Mouse (Mus musculus) cerebellum, adult 11-12 months (tissue): ENCODE data around the gene Aadacl3.

Source experiments
- DNase-seq: peaks from one replicate; pipeline ENCODE4 v3.0.0; 2022

The Aadacl3 gene

DNA sequence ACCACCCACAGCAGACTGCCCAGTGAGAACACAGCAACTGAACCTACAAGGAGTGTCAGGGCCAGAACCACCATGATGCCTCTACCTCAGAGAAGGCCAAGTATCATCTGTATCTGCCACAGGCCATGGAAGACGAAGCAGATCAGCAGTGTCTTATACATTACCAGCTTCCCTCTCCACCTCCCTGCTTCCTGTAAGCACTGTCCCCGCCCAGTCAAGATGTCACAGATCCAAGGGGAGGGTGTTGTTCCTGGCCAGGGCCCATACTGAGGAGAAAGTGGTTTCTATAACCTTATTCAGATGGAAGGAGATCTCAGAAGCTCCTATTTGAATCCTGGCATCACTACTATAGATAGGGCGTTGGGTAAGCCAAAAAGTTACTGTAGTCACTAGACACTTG, at the start of gene Aadacl3:
Gene Aadacl3, minus strand, starts transcription at position 101 of the 400 bp plus-strand sequence.
- DNase-seq, result no peak

GRCm38 (mm10) chr4:144506518-144506917, 43.0 kb upstream of the Aadacl3 start:
- DNase-seq, result no peak

GRCm38 (mm10) chr4:144493331-144493730, 29.8 kb upstream of the Aadacl3 start:
- no peak for DNase-seq

GRCm38 (mm10) chr4:144468091-144468490, 4.5 kb upstream of the Aadacl3 start:
- DNase-seq, result no peak

GRCm38 (mm10) chr4:144465206-144465605, 1.6 kb upstream of the Aadacl3 start:
- DNase-seq, result no peak

- DNase-seq, result no peak
Measured at GRCm38 (mm10) chr4:144453217-144453616, 10.3 kb downstream of the Aadacl3 start, which contains the start of gene Gm9944. Gene Gm9944 (minus strand): TSS chr4:144453317.

DNA sequence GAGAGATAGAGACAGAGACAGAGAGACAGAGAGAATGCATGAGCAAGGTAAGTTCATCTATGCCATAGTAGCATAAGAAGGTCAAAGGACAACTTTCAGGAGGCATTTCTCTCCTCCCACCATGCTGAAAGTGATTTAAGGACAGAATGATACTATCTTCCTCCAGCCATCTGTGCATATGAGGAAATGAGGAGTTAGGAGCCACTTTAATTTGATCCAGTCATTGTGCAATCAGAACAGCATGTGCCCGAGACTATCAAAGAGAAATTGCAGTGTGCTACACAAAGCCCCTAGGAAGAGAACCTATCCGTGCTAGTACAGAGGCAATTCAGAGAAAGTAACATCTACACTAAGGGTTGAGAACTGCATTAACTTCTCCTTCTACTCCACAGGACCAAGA, 15.0 kb downstream of the Aadacl3 start:
- no peak for DNase-seq

- no peak for DNase-seq
Measured at GRCm38 (mm10) chr4:144441582-144441981, 22.0 kb downstream of the Aadacl3 start.

GRCm38 (mm10) chr4:144441095-144441494, 22.5 kb downstream of the Aadacl3 start:
- no peak for DNase-seq

DNA sequence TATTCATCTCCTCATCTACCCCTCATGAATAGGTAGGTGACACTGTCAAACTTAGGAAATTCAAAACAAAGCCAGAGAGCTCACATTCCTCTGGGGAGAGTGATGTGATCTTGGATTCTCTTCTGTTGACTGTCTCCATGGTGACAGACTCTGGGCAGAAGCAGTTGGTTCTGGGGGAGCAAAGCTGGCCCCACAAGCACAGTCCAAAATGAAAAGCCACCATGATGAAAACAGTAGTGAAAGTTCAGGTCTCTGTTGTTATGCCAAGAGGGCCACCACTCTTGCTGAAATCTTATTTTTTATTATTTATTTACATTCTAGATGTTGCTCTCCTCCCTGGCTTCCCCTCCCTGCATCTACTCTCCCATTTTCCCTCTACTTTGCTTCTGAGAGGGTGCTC, 24.9 kb downstream of the Aadacl3 start, which contains the start of gene 1700012P22Rik:
Gene 1700012P22Rik, minus strand, starts transcription at position 101 of the 400 bp plus-strand sequence.
- no peak for DNase-seq

GRCm38 (mm10) chr4:144433216-144433615, 30.3 kb downstream of the Aadacl3 start:
- no peak for DNase-seq

DNA sequence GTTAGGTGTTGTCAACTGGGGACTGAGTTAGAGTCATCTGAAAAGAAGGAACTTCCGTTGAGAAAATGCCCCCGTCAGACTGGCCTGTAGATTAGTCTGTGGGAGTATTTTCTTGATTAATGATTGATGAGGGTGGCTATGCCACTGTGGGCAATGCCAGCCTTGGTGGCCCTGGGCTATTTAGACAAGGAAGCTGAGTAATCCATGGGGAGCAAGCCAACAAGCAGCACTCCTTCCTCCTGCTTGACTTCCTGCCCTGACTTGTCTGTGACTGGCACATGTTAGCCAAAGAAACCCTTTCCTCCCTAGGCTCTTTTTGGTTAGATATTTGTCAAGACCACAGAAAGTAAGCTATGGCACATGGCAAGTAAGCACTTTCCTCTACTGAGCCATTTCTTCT, 32.8 kb downstream of the Aadacl3 start:
- no peak for DNase-seq

GRCm38 (mm10) chr4:144428868-144429267, 34.7 kb downstream of the Aadacl3 start:
- no peak for DNase-seq

DNA sequence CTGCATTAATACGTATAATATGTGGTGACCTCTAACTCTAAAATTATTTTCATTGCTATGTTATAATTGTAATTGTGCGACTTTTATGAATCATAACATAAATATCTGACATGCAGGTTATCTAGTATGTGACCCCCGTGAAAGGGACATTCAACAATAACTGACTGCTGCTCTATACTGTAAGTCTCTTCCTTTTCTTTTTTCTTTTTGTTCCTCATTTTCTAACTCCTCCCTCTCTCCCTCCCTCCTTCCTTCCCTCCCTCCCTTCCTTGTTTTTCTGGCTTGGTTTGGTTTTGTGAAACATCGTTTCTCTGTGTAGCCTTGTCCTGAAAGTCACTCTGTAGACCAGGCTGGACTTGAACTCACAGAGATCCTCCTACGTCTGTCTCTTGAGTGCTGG, 39.0 kb downstream of the Aadacl3 start:
- no peak for DNase-seq

GRCm38 (mm10) chr4:144420644-144421043, 42.9 kb downstream of the Aadacl3 start:
- DNase-seq, result no peak

DNA sequence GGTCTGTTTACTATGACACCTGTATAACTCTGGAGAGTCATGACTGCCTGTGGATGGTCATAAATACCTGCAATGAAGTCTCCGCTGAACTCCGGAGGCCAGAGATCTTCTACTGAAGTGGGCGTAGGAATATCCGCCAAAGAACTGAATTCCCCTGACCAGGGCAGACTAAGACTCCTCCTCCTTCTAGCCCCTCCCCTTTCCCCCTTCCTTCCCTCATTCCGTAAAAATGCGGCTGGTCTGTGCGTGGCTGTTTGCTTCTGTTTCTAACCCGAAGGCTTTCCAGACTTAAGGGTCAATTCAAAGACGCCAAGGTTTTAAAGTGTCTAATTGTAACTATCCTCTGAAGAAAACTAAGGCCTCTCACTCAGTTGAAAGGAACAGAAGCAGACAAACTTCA, 55.3 kb downstream of the Aadacl3 start, which contains the start of gene Pramef12:
Gene Pramef12, minus strand, starts transcription at position 175 of the 400 bp plus-strand sequence.
- DNase-seq, result no peak

GRCm38 (mm10) chr4:144406261-144406660, 57.3 kb downstream of the Aadacl3 start:
- no peak for DNase-seq

DNA sequence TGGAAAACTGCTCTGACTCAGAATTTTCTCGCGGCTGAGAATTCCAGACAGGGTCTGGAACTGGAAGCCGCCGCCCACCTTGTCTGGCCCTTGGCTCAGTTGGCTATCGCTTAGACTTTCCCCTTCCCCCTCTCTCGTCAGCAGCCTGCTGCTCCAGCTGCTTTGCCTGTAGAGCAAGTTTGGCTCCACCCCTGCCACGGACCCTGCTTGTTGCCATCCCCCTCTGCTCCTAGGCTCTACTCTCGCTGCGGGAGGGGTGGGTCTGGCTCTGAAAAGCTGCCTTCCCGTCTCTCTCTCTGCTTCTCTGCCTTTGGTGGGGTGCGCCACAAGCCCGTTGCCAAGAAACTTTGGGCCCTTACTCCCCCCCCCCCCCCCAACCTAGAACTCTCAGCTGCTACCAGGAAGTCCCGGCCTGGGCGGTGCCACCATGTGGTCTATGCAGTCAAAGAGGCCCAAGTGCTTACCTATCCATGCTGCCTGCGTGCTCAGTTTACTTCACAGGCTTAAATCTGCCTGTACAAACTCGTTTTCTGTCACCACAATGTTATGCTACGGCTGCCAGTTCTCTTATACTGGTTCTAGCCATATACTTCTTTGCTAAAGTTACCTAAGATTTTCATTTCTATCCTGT, 59.0 kb downstream of the Aadacl3 start:
- DNase-seq, result no peak
